Mouse (Mus musculus): ENCODE results near the gene Srms.

DNA sequence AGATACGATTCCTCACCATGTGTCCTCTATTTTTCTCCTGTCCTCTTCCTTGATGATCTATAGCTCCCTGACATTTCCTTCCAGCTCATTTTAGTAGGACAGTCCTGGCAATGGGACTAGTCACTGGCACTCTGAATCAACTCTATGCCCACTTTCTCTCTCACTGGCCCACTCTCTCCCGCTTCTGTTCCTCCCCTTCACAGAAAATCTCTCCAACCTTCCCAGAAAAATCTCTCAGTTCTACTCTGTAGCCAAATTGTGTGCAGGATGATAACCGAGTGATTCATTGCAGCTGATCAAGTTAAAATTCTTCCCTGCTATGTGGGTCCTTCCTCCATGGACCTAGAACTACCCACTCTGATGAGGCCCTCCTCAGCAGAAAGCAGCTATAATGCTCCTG lies 38.3 kb downstream of the Srms start:
- TF ChIP-seq CHD2 (IDR thresholded peaks at IDR 0.05; ENCODE audit: low read length) (no peak), CTCF (IDR thresholded peaks at IDR 0.05 in 2 of 3, conservative IDR thresholded peaks at IDR 0.05 in 1 of 3; ENCODE audit: control insufficient read depth in 1 of 3, insufficient read depth in 1 of 3, low read depth in 2 of 3, low read length in 3 of 3, poor library complexity in 1 of 3, severe bottlenecking in 1 of 3) (no peak), JUND (IDR thresholded peaks at IDR 0.05; ENCODE audit: low read depth, low read length) (no peak)

Data from MEL (cell line).